Comparison of ENCODE assay signal across 8 mouse cellular contexts in genomic region chr5:135794859-135795181, GRCm38 (mm10). TPM values are rescaled to one million over a fixed set of nuclear protein-coding genes. Genes with fewer than 3 reads are reported as not detected.
DNase-seq lines count a peak whose midpoint lies in the region; ATAC-seq and TF ChIP-seq lines count a peak whose summit lies in the region.

No protein-coding gene starts in this region.

- peak overlapping the region; percentile 3; the same call in 1 of the 2 replicates for H3K27ac ChIP-seq in heart, adult 2 months
- peak overlapping the region; percentile 86 for H3K27ac ChIP-seq in hindbrain, embryonic 10.5 days
- no peak overlapping the region for H3K27ac ChIP-seq in liver, embryonic 16.5 days (ENCODE audit: low read length)

- H3K9ac ChIP-seq in heart, adult 2 months (ENCODE audit: low read depth, low read length), result no peak overlapping the region
- no peak overlapping the region for H3K9ac ChIP-seq in liver, embryonic 16.5 days (ENCODE audit: low read depth, low read length)

- TF ChIP-seq EP300 in heart, adult 2 months (IDR thresholded peaks at IDR 0.05; ENCODE audit: insufficient read depth, low read depth, low read length), result no peak

- no peaks in the 10 kb centered on the region for H3K9me3 ChIP-seq in hindbrain, embryonic 10.5 days
- H3K9me3 ChIP-seq in liver, embryonic 16.5 days (replicated peaks; ENCODE audit: control insufficient read depth, low read length), result no peaks in the 10 kb centered on the region

- no peak overlapping the region; the same call in 1 of the 2 replicates for H3K4me3 ChIP-seq in heart, adult 2 months
- H3K4me3 ChIP-seq in hindbrain, embryonic 10.5 days, result peak overlapping the region; percentile 34
- H3K4me3 ChIP-seq in liver, embryonic 16.5 days (ENCODE audit: low read depth, low read length), result peak overlapping the region; percentile 37; the same call in 1 of the 2 replicates

- H3K4me2 ChIP-seq in liver, embryonic 16.5 days (ENCODE audit: low read depth, low read length), result peak overlapping the region; percentile 19; the same call in 1 of the 2 replicates

- DNase-seq in heart, adult 2 months, result no peak
- DNase-seq in heart, postnatal 10 days, result no peak
- DNase-seq in hindbrain, embryonic 10.5 days (ENCODE audit: low spot score), result no peak
- DNase-seq in MN1 (ENCODE audit: low spot score), result no peak
- DNase-seq in cerebellum, postnatal 4 days (ENCODE audit: low spot score in 2 of 2), result no peak
- no peak for DNase-seq in left cerebral cortex, adult 18-20 months (ENCODE audit: low spot score in 2 of 2)

- no peak for TF ChIP-seq POLR2A in heart, adult 2 months (IDR thresholded peaks at IDR 0.05; ENCODE audit: insufficient read depth, low read depth, low read length)

- ATAC-seq in CD4-positive, CD25-positive, alpha-beta regulatory T cell, adult 4 months, result peak; percentile 19
- no peak for ATAC-seq in liver, embryonic 16.5 days (ENCODE audit: low read depth)

- H3K79me2 ChIP-seq in heart, adult 2 months (replicated peaks; ENCODE audit: control insufficient read depth, insufficient read depth, low read length), result no peaks in the 10 kb centered on the region

- TF ChIP-seq CTCF in heart, adult 2 months (IDR thresholded peaks at IDR 0.05), result no peak

- intact Hi-C loops in heart, adult 2 months (cut with DNase I), result loop anchor here (1.0 kb wide), 1 partner anchor 60 kb away; no protein-coding TSS in a partner anchor
- intact Hi-C loops in heart, postnatal 10 days (cut with DNase I), result loop anchor here (1.0 kb wide), 1 partner anchor 60 kb away; no protein-coding TSS in a partner anchor

- WGBS in heart, adult 2 months, result 4% methylated on average over 5 of the region's 5 CpGs
- WGBS in hindbrain, embryonic 10.5 days, result 9% methylated on average over 5 of the region's 5 CpGs
- 9% methylated on average over 5 of the region's 5 CpGs for WGBS in liver, embryonic 16.5 days (ENCODE audit: insufficient replicate concordance)

- no peaks in the 10 kb centered on the region for H3K36me3 ChIP-seq in heart, adult 2 months (ENCODE audit: control insufficient read depth, insufficient read depth, low read length)
- peaks cover 25% of the 10 kb centered on the region for H3K36me3 ChIP-seq in hindbrain, embryonic 10.5 days
- peaks cover 10% of the 10 kb centered on the region for H3K36me3 ChIP-seq in liver, embryonic 16.5 days (ENCODE audit: control insufficient read depth, insufficient read depth)

- H3K27me3 ChIP-seq in heart, adult 2 months (ENCODE audit: control insufficient read depth, insufficient read depth, low read length), result no peaks in the 10 kb centered on the region
- H3K27me3 ChIP-seq in hindbrain, embryonic 10.5 days (ENCODE audit: insufficient read depth, poor library complexity, severe bottlenecking), result peaks cover 4% of the 10 kb centered on the region; the same call in 1 of the 2 replicates
- H3K27me3 ChIP-seq in liver, embryonic 16.5 days (ENCODE audit: control insufficient read depth, insufficient read depth, low read depth, low read length), result no peaks in the 10 kb centered on the region

- H3K4me1 ChIP-seq in heart, adult 2 months (ENCODE audit: control insufficient read depth, insufficient read depth, low read length), result peaks cover 6% of the 10 kb centered on the region
- peaks cover 17% of the 10 kb centered on the region for H3K4me1 ChIP-seq in hindbrain, embryonic 10.5 days (replicated peaks)
- H3K4me1 ChIP-seq in liver, embryonic 16.5 days (ENCODE audit: control insufficient read depth, low read depth, low read length), result no peaks in the 10 kb centered on the region; the same call in 1 of the 2 replicates

RNA-seq across cellular contexts. Expression of gene Srrm3, which starts 11.9 kb away (rescaled TPM):
- not detected for total RNA-seq in heart, adult 2 months (2021)
- not detected in 2 replicates for polyA plus RNA-seq in heart, adult 2 months (2012; rRNA removed)
- total RNA-seq in heart, postnatal 10 days (2021), result under 1 TPM; 0.24 to 0.25 TPM
- polyA plus RNA-seq in CD4-positive, CD25-positive, alpha-beta regulatory T cell, adult 4 months (2017; shearing (Covaris generic)), result not detected
- polyA plus RNA-seq in hindbrain, embryonic 10.5 days (2016; fragmentation: Nextera tagmentation; extraction: Ambion mirVana), result 18.8 and 38.5 TPM in 2 replicates
- polyA plus RNA-seq in liver, embryonic 16.5 days (2015; fragmentation: Nextera tagmentation; extraction: Ambion mirVana), result not detected in 2 replicates
- 10 to 100 TPM; 94.9 to 95.4 TPM for total RNA-seq in left cerebral cortex, adult 18-20 months (2021)

RNA-seq across cellular contexts. Expression of gene Mdh2, which starts 16.5 kb away (rescaled TPM):
- total RNA-seq in heart, adult 2 months (2021), result 1,000 to 10,000 TPM; 1,645 to 1,928 TPM
- polyA plus RNA-seq in heart, adult 2 months (2012; rRNA removed), result 2,909 and 3,459 TPM in 2 replicates
- total RNA-seq in heart, postnatal 10 days (2021), result 1,000 to 10,000 TPM; 1,661 to 1,664 TPM
- polyA plus RNA-seq in CD4-positive, CD25-positive, alpha-beta regulatory T cell, adult 4 months (2017; shearing (Covaris generic)), result 100 to 1,000 TPM; 657 to 753 TPM
- 609 and 683 TPM in 2 replicates for polyA plus RNA-seq in hindbrain, embryonic 10.5 days (2016; fragmentation: Nextera tagmentation; extraction: Ambion mirVana)
- polyA plus RNA-seq in liver, embryonic 16.5 days (2015; fragmentation: Nextera tagmentation; extraction: Ambion mirVana), result 279 and 280 TPM in 2 replicates
- total RNA-seq in left cerebral cortex, adult 18-20 months (2021), result 100 to 1,000 TPM; 431 to 433 TPM

RNA-seq across cellular contexts. Expression of gene Styxl1, which starts 16.6 kb away (rescaled TPM):
- total RNA-seq in heart, adult 2 months (2021), result not detected
- 0.20 TPM in 1 of 2 replicates, not detected in the other for polyA plus RNA-seq in heart, adult 2 months (2012; rRNA removed)
- total RNA-seq in heart, postnatal 10 days (2021), result not detected
- polyA plus RNA-seq in CD4-positive, CD25-positive, alpha-beta regulatory T cell, adult 4 months (2017; shearing (Covaris generic)), result 1 to 10 TPM in 1 of 2 experiments, under 1 TPM in 1; 0.61 to 1.1 TPM
- polyA plus RNA-seq in hindbrain, embryonic 10.5 days (2016; fragmentation: Nextera tagmentation; extraction: Ambion mirVana), result 0.24 and 0.43 TPM in 2 replicates
- polyA plus RNA-seq in liver, embryonic 16.5 days (2015; fragmentation: Nextera tagmentation; extraction: Ambion mirVana), result 0.13 TPM in 1 of 2 replicates, not detected in the other
- not detected for total RNA-seq in left cerebral cortex, adult 18-20 months (2021)

RNA-seq across cellular contexts. Expression of gene Tmem120a, which starts 50.6 kb away (rescaled TPM):
- 10 to 100 TPM; 13.6 to 19.3 TPM for total RNA-seq in heart, adult 2 months (2021)
- 18.5 and 27.3 TPM in 2 replicates for polyA plus RNA-seq in heart, adult 2 months (2012; rRNA removed)
- total RNA-seq in heart, postnatal 10 days (2021), result 10 to 100 TPM; 10.0 to 17.4 TPM
- 10 to 100 TPM; 40.0 to 52.4 TPM for polyA plus RNA-seq in CD4-positive, CD25-positive, alpha-beta regulatory T cell, adult 4 months (2017; shearing (Covaris generic))
- polyA plus RNA-seq in hindbrain, embryonic 10.5 days (2016; fragmentation: Nextera tagmentation; extraction: Ambion mirVana), result 67.0 and 74.3 TPM in 2 replicates
- polyA plus RNA-seq in liver, embryonic 16.5 days (2015; fragmentation: Nextera tagmentation; extraction: Ambion mirVana), result 17.8 and 18.2 TPM in 2 replicates
- total RNA-seq in left cerebral cortex, adult 18-20 months (2021), result 10 to 100 TPM; 18.3 to 22.4 TPM

Comparison
In these comparisons a context has a peak if more than half of its experiments do, and no peak if none do; other contexts are left out.
1. RNA of gene Srrm3, which starts 11.9 kb away (polyA plus RNA-seq): 18.8 to 38.5 TPM in hindbrain, embryonic 10.5 days; not detected in heart, adult 2 months, not detected in liver, embryonic 16.5 days and not detected in CD4-positive, CD25-positive, alpha-beta regulatory T cell, adult 4 months; every median in the first group is over 10 times any median in the second.